Mouse (Mus musculus): ENCODE data around the gene Ehmt2.
"Not testable (repeated sequence)": the region's sequence is repeated elsewhere in the genome, so short reads cannot be mapped to it uniquely, and the experiment has no call there.

Ehmt2 gene

GRCm38 (mm10) chr17:34927306-34928019 is 29.2 kb downstream of the Ehmt2 start:
- no peak for DNase-seq (ENCODE audit: low spot score)

GRCm38 (mm10) chr17:34928841-34929240 is 30.6 kb downstream of the Ehmt2 start:
- no peak for DNase-seq (ENCODE audit: low spot score)

- peak; percentile 96 for DNase-seq (ENCODE audit: low spot score)
These were observed 32.9 kb downstream of the Ehmt2 start, which contains the start of gene Neu1 for GRCm38 (mm10) chr17:34931061-34931734. Gene Neu1, plus strand, starts transcription at chr17:34931253.

GRCm38 (mm10) chr17:34931735-34932098 is 33.4 kb downstream of the Ehmt2 start:
- DNase-seq (ENCODE audit: low spot score) = peak; percentile 53

- DNase-seq (ENCODE audit: low spot score) = peak; percentile 45
These were observed 34.0 kb downstream of the Ehmt2 start for GRCm38 (mm10) chr17:34932287-34932686.

GRCm38 (mm10) chr17:34934031-34934430 is 35.8 kb downstream of the Ehmt2 start:
- DNase-seq (ENCODE audit: low spot score) = no peak

- no peak for DNase-seq (ENCODE audit: low spot score)
These were observed 36.6 kb downstream of the Ehmt2 start for GRCm38 (mm10) chr17:34934830-34935229.

- no peak for DNase-seq (ENCODE audit: low spot score)
These were observed 39.8 kb downstream of the Ehmt2 start for GRCm38 (mm10) chr17:34937960-34938505.

GRCm38 (mm10) chr17:34941344-34942041 is 43.2 kb downstream of the Ehmt2 start:
- no peak for DNase-seq (ENCODE audit: low spot score)

GRCm38 (mm10) chr17:34943128-34943815 is 45.0 kb downstream of the Ehmt2 start:
- no peak for DNase-seq (ENCODE audit: low spot score)

GRCm38 (mm10) chr17:34944362-34944761 is 46.1 kb downstream of the Ehmt2 start:
- DNase-seq (ENCODE audit: low spot score) = no peak

- DNase-seq (ENCODE audit: low spot score) = no peak
These were observed 48.3 kb downstream of the Ehmt2 start for GRCm38 (mm10) chr17:34946486-34947140.

GRCm38 (mm10) chr17:34947606-34948005 is 49.3 kb downstream of the Ehmt2 start:
- DNase-seq (ENCODE audit: low spot score) = no peak

GRCm38 (mm10) chr17:34948721-34949552 is 50.7 kb downstream of the Ehmt2 start:
- DNase-seq (ENCODE audit: low spot score) = not testable (repeated sequence)

- DNase-seq (ENCODE audit: low spot score) = no peak
These were observed 51.3 kb downstream of the Ehmt2 start for GRCm38 (mm10) chr17:34949553-34949969.

- DNase-seq (ENCODE audit: low spot score) = no peak
These were observed 52.5 kb downstream of the Ehmt2 start for GRCm38 (mm10) chr17:34950514-34951455.

GRCm38 (mm10) chr17:34951636-34952377 is 53.5 kb downstream of the Ehmt2 start:
- no peak for DNase-seq (ENCODE audit: low spot score)

- peak; percentile 66 for DNase-seq (ENCODE audit: low spot score)
These were observed 54.2 kb downstream of the Ehmt2 start for GRCm38 (mm10) chr17:34952378-34953040.

All from T-cell, adult 2 months (primary cell).